Mouse (Mus musculus): Measurements from ENCODE around the gene Tmem72. TPM values are rescaled to one million over a fixed set of nuclear protein-coding genes. Genes with fewer than 3 reads are reported as not detected.

Tmem72 gene
- polyA plus RNA-seq, 2 experiments from 2014 or later, result 0.04 to 0.05 TPM

DNA sequence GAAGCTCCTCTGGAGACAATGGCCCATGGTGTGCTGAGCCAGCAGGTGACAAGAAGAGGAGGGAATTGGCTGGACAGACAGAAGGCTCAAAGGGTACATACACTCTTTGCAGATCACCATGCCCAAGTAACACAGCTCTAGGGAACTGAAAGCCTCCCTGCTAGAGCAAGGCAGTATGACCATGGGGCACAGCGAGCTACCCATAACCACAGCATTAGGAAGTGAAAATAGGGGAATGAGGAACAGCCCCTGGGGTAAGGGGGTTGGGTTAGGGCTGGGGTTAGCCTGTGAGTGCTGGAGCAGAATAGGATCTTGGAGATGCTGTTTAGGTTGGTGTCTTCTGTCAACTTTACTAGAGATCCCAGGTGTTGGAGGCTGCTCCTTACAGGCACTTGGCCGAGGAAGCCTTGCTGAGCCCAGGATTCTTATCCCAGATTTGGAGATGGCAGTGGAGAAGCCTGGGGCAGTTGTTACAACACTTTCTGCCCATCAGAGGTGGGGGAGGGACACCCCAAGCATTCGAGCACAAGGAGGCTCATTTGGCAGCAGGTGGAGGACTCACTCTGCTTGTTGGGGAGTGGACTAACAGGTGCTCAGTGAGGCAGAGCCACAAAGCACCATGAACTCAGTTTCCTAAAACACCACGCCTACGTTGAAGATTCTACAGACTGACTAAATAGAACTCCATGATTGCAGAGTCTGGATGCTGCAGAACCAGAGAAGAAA lies 37.0 kb downstream of the Tmem72 start:
- no peak for ATAC-seq

GRCm38 (mm10) chr6:116677321-116677720 lies 39.4 kb downstream of the Tmem72 start:
- ATAC-seq, result no peak

- no peak for ATAC-seq
Measured at GRCm38 (mm10) chr6:116676355-116676913, 40.3 kb downstream of the Tmem72 start.

GRCm38 (mm10) chr6:116674283-116674886 lies 42.3 kb downstream of the Tmem72 start:
- peak; percentile 32 for ATAC-seq

- peak; percentile 76 for ATAC-seq
Measured at GRCm38 (mm10) chr6:116673471-116674282, 43.0 kb downstream of the Tmem72 start, which contains the start of gene Rassf4. Gene Rassf4, minus strand, starts transcription at chr6:116673952.

GRCm38 (mm10) chr6:116672349-116672748 lies 44.4 kb downstream of the Tmem72 start:
- ATAC-seq, result no peak

GRCm38 (mm10) chr6:116671768-116672167 lies 44.9 kb downstream of the Tmem72 start:
- ATAC-seq, result no peak

GRCm38 (mm10) chr6:116671031-116671430 lies 45.7 kb downstream of the Tmem72 start:
- no peak for ATAC-seq

DNA sequence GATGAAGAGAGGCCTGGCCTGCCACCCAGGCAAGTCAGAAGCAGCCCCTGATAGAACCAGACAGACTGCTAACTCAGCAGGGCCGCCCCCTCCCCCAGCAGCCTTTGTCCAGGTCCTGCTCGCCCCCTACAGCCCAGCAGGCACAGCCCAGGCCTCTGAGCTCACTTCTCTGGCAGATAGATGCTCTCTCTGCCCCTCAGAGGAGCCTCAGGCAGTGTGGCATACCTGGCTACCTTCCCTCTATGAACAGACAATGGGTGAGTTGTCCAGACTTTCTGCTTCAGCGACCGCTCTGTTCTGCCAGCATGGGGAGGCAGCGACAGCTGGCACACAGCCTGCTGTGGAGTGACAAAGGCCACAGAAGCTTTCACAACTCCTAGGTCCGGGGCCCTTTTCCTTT lies 46.6 kb downstream of the Tmem72 start:
- ATAC-seq, result no peak

DNA sequence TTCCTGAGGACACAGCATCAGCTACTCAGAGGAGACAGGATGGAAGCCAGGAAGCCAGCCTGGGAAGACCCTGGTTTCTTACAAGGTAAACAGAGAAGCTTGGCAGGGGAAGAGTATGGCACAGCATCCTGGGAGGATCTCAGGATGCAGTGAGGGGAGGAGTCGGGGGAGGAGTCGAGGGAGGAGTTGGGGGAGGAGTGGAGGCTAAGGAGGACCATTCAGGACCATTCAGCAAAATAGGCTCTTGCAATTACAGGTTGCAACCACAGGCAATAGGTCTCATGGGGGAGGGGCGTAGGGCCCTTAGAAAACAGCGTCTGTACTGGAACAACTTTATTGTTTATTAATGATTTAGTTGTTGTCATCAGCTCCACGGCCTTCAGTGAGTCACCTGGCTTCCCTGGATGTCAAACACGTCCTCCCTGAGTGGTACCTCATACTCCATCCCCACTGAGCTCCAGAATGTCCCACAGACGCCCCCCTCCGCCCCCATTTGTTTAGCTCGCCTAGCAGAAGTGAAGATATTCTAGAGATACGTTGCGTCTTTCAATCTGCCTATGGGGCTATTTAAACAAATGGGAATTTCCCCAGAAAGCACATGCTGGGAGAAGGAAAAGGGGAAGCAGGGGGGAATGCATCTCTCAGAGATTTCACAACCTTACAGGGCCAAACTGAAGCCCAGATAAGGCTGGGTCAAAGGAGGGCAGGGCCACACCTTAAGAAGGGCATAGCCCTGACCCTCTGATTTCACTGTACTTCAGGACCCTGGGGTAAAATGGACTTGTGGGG lies 47.8 kb downstream of the Tmem72 start:
- ATAC-seq, result no peak

GRCm38 (mm10) chr6:116667382-116667781 lies 49.3 kb downstream of the Tmem72 start:
- no peak for ATAC-seq

DNA sequence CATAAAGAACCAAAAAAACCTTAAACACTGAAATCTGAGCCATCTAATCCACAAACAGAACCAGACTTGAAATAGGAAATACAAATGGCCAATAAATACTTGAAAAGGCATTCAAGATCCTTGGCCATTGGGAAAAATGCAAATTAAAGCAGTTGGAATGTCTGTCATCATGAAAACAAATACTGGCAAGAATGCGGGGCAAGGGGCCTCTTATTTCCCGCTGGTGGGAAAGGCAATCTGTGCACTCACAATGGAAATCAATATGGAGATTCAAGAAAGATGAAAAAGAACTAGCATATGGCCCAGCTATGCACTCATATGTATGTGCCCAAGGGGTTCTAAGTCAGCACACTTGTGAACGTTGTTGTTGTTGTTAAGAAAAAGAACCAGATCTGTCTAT lies 49.8 kb downstream of the Tmem72 start:
- no peak for ATAC-seq

- ATAC-seq, result no peak
Measured at GRCm38 (mm10) chr6:116666085-116666750, 50.5 kb downstream of the Tmem72 start.

DNA sequence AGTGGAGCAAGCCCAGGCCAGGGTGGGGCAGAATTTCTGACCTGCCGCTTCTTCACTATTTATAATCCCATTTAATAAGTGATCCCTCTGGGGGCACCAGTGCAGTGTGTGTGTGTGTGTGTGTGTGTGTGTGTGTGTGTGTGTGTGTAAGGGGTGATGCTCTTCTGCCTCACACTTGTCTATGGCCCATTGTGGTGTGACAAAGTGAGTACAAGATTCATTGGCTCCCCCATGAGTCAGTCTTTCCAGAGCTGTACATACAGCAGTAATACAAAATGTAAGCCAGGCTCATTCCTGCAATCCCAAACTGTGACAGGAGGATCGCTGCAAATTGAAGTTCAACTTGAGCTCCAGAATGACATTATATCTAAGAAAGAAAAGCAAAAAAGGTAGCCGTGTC lies 51.9 kb downstream of the Tmem72 start:
- ATAC-seq, result no peak

GRCm38 (mm10) chr6:116664031-116664430 lies 52.7 kb downstream of the Tmem72 start:
- no peak for ATAC-seq

DNA sequence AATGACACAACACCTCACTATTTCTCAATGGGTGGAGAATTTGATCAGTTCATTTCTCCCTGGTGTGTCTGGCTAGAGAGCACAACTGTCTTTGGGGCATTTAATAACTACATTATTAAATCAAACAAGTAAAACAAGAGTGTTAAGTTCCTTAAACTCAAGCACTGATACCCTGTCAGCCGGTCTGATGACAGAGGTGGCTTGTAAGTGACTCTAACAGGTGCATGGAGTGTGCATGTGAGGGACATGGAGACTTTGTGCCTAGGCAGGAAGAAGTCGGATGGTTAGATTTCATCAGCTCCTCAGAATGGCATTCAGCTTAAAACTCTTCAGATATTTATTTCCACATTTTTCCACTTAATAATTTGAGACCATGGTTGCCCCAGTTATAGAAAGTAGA lies 53.3 kb downstream of the Tmem72 start:
- ATAC-seq, result no peak

- ATAC-seq, result peak; percentile 68
Measured at GRCm38 (mm10) chr6:116653684-116654454, 62.8 kb downstream of the Tmem72 start.

DNA sequence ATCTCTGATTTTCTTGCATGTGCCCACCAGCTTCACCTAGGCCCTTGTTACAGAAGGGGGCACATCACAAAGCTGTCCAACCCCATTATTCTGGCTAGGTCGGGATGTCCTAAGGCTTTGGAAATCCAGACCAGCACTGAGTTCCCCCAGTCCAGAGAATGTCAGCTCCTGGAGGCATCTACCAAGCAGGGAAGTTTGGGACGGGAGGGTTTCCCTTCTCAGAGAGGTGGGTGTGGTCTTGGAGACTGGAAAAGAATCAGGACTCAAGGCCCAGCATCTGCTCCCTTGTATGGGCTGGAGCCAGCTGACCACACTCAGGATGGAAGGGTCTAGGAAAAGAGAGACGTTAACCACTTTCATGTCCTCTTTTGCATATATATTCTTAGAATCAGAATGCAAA lies 63.5 kb downstream of the Tmem72 start:
- no peak for ATAC-seq

DNA sequence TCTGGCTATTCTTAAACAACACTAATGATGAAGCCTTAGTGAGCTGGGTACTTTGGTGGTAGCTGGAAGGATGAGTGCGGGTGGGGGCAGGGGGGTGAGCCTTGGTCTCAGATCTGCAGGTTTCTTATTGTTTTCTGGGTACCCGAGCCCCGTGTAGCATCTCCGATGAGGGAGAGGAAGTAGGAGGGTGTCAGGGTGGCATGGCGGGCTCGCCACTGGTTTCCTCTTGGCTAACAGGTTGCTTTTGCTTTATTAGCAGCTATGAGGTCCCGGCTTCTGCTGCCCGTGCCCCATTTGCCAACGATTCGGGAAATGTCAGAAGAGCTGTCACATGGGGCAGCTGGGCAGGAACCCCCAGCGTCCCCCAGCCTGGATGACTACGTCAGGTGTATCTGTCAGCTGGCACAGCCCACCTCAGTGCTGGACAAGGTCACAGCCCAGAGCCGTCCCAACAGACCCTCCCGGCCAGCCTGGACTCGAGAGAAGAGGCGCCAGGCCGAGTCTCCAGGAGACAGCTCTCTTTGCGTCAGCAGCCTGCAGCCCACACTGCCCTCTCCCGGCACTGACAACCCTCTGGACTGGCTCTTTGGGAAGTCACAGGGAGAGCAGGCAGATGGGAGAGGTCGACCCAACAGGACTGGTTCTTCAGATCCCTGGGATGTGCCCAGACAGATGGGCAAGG lies 65.1 kb downstream of the Tmem72 start:
- no peak for ATAC-seq

- ATAC-seq, result no peak
Measured at GRCm38 (mm10) chr6:116650406-116650805, 66.3 kb downstream of the Tmem72 start, which contains the start of gene Depp1. Gene Depp1, plus strand, starts transcription at chr6:116650609.

Data from CD4-positive, CD25-positive, alpha-beta regulatory T cell, adult 4 months (primary cell).